10 mouse cellular contexts compared by ENCODE assay signal in the genomic region with DNA sequence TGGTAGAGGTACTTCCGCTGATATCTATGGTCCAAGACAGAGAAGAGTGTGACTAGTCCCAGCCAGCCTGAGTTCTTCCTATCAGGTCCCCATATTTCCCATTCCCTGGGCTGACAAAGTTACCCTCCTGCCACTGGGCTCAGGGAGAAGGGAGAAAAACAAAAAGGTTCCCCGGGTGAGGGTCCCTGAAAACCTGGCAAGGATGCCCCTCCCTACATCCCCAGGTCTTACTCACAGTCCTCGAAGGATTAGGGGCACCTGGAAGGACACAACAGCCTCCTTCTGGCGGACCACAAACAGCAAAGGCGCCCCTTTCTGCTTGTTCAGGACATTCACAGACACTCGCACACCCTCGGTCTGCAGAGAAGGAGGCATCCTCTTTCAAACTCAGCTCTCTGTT. TPM values are rescaled to one million over a fixed set of nuclear protein-coding genes. Genes with fewer than 3 reads are reported as not detected.
DNase-seq lines count a peak whose midpoint lies in the region; ATAC-seq and TF ChIP-seq lines count a peak whose summit lies in the region.
"Had no signal": no experiment of that assay in that cellular context is flagged by ENCODE, and none has a peak within 500 bp of the region (broad histone marks: within the 10 kb centered on the region; RNA-seq: fewer than 3 reads in every experiment).

No protein-coding gene starts in this region.

- TF ChIP-seq CTCF in olfactory bulb, adult 2 months (IDR thresholded peaks at IDR 0.05; ENCODE audit: insufficient read depth, low read depth, low read length), result no peak

- 83% methylated on average over 7 of the region's 7 CpGs for WGBS in heart, embryonic 11.5 days (ENCODE audit: insufficient replicate concordance)
- 84% methylated on average over 7 of the region's 7 CpGs for WGBS in midbrain, embryonic 15.5 days
- 81% methylated on average over 7 of the region's 7 CpGs for WGBS in midbrain, embryonic 11.5 days
- WGBS in hindbrain, embryonic 16.5 days, result 87% methylated on average over 7 of the region's 7 CpGs
- WGBS in olfactory bulb, adult 2 months, result 73% methylated on average over 7 of the region's 7 CpGs

- peaks cover 10% of the 10 kb centered on the region for H3K36me3 ChIP-seq in heart, embryonic 11.5 days (ENCODE audit: control insufficient read depth, insufficient read depth, low read length)
- H3K36me3 ChIP-seq in midbrain, embryonic 15.5 days (replicated peaks), result peaks cover 14% of the 10 kb centered on the region
- H3K36me3 ChIP-seq in midbrain, embryonic 11.5 days (ENCODE audit: control insufficient read depth, insufficient read depth, low read length), result peaks cover 2% of the 10 kb centered on the region; the same call in 1 of the 2 replicates
- H3K36me3 ChIP-seq in hindbrain, embryonic 16.5 days (ENCODE audit: control insufficient read depth, insufficient read depth, low read length), result peaks cover 22% of the 10 kb centered on the region

- H3K27ac ChIP-seq in heart, embryonic 11.5 days (ENCODE audit: low read depth, low read length), result no peak overlapping the region
- no peak overlapping the region for H3K27ac ChIP-seq in midbrain, embryonic 15.5 days
- H3K27ac ChIP-seq in midbrain, embryonic 11.5 days (ENCODE audit: low read depth, low read length), result no peak overlapping the region
- H3K27ac ChIP-seq in hindbrain, embryonic 16.5 days (ENCODE audit: low read depth, low read length), result no peak overlapping the region
- no peak overlapping the region for H3K27ac ChIP-seq in olfactory bulb, adult 2 months (ENCODE audit: insufficient read depth, low read depth, low read length)

- ATAC-seq in heart, embryonic 11.5 days (replicated peaks; ENCODE audit: insufficient number of reproducible peaks, low FRiP score, low TSS enrichment), result no peak
- no peak for ATAC-seq in midbrain, embryonic 15.5 days (replicated peaks)
- ATAC-seq in midbrain, embryonic 11.5 days (ENCODE audit: low FRiP score), result no peak
- ATAC-seq in hindbrain, embryonic 16.5 days, result no peak
- ATAC-seq: inflammation-experienced regulatory T-cells, adult 6 months had no signal

- H3K4me2 ChIP-seq in heart, embryonic 11.5 days, result peak overlapping the region; percentile 92; the same call in 1 of the 2 replicates
- 0 out of 2 replicates have a peak overlapping the region, but pooled peaks have one; percentile 95 for H3K4me2 ChIP-seq in midbrain, embryonic 15.5 days
- H3K4me2 ChIP-seq in midbrain, embryonic 11.5 days, result no peak overlapping the region
- H3K4me2 ChIP-seq in hindbrain, embryonic 16.5 days (ENCODE audit: low read length), result peak overlapping the region; percentile 73; the same call in 1 of the 2 replicates

- no peak overlapping the region for H3K4me3 ChIP-seq in heart, embryonic 11.5 days (ENCODE audit: low read depth, low read length)
- no peak overlapping the region for H3K4me3 ChIP-seq in midbrain, embryonic 15.5 days
- no peak overlapping the region for H3K4me3 ChIP-seq in midbrain, embryonic 11.5 days (ENCODE audit: low read depth, low read length)
- no peak overlapping the region for H3K4me3 ChIP-seq in hindbrain, embryonic 16.5 days (ENCODE audit: low read length)
- H3K4me3 ChIP-seq in olfactory bulb, adult 2 months (ENCODE audit: insufficient read depth, low read depth, low read length), result 0 out of 2 replicates have a peak overlapping the region, but pooled peaks have one; percentile 8

- no peak for TF ChIP-seq POLR2A in olfactory bulb, adult 2 months (IDR thresholded peaks at IDR 0.05; ENCODE audit: insufficient read depth, low read depth, low read length)

- DNase-seq in heart, adult 8-10 months (ENCODE audit: low spot score), result no peak
- no peak for DNase-seq in midbrain, embryonic 11.5 days (ENCODE audit: low spot score, missing footprints)
- DNase-seq in layer of hippocampus, adult 18-20 months (ENCODE audit: low spot score in 2 of 2), result no peak
- DNase-seq in right cerebral cortex, adult 2 months (ENCODE audit: low spot score in 2 of 2), result no peak
- DNase-seq: adrenal gland, adult 8-10 months had no signal

- peak overlapping the region; percentile 88; the same call in 1 of the 2 replicates for H3K9ac ChIP-seq in heart, embryonic 11.5 days (ENCODE audit: low read depth, low read length)
- H3K9ac ChIP-seq in midbrain, embryonic 15.5 days, result no peak overlapping the region
- H3K9ac ChIP-seq in midbrain, embryonic 11.5 days (ENCODE audit: low read length), result no peak overlapping the region
- 0 out of 2 replicates have a peak overlapping the region, but pooled peaks have one; percentile 91 for H3K9ac ChIP-seq in hindbrain, embryonic 16.5 days (ENCODE audit: low read depth, low read length)

- H3K4me1 ChIP-seq in heart, embryonic 11.5 days (ENCODE audit: control insufficient read depth, insufficient read depth, low read length), result peaks cover 13% of the 10 kb centered on the region
- H3K4me1 ChIP-seq in midbrain, embryonic 15.5 days, result peaks cover 28% of the 10 kb centered on the region
- peaks cover 13% of the 10 kb centered on the region for H3K4me1 ChIP-seq in midbrain, embryonic 11.5 days (ENCODE audit: control insufficient read depth, insufficient read depth, low read length)
- H3K4me1 ChIP-seq in hindbrain, embryonic 16.5 days (ENCODE audit: control insufficient read depth, insufficient read depth, low read depth, low read length), result peaks cover 22% of the 10 kb centered on the region
- peaks cover 14% of the 10 kb centered on the region for H3K4me1 ChIP-seq in olfactory bulb, adult 2 months (ENCODE audit: control insufficient read depth, insufficient read depth, low read length)

- no peaks in the 10 kb centered on the region for H3K27me3 ChIP-seq in heart, embryonic 11.5 days (ENCODE audit: control insufficient read depth, insufficient read depth, low read length)
- no peaks in the 10 kb centered on the region for H3K27me3 ChIP-seq in midbrain, embryonic 15.5 days (replicated peaks)
- no peaks in the 10 kb centered on the region for H3K27me3 ChIP-seq in midbrain, embryonic 11.5 days (ENCODE audit: control insufficient read depth, insufficient read depth, low read length)
- H3K27me3 ChIP-seq in hindbrain, embryonic 16.5 days (replicated peaks; ENCODE audit: control insufficient read depth, insufficient read depth, low read length), result no peaks in the 10 kb centered on the region

- no peaks in the 10 kb centered on the region for H3K9me3 ChIP-seq in heart, embryonic 11.5 days (replicated peaks; ENCODE audit: control insufficient read depth, low read length)
- H3K9me3 ChIP-seq in midbrain, embryonic 15.5 days, result no peaks in the 10 kb centered on the region
- no peaks in the 10 kb centered on the region for H3K9me3 ChIP-seq in midbrain, embryonic 11.5 days (ENCODE audit: control insufficient read depth, low read length)
- no peaks in the 10 kb centered on the region for H3K9me3 ChIP-seq in hindbrain, embryonic 16.5 days (ENCODE audit: control insufficient read depth, low read length)

RNA-seq across cellular contexts. Expression of a gene that starts 2.2 kb away (rescaled TPM):
- 34.7 and 36.0 TPM in 2 replicates for polyA plus RNA-seq in heart, embryonic 11.5 days (2014; fragmentation: Nextera tagmentation; extraction: Ambion mirVana)
- 10 to 100 TPM; 62.1 to 77.4 (median 69.0) TPM for total RNA-seq in heart, adult 8-10 months (2022)
- polyA plus RNA-seq in midbrain, embryonic 15.5 days (2015; fragmentation: Nextera tagmentation; extraction: Ambion mirVana), result 51.9 and 52.8 TPM in 2 replicates
- 20.0 and 21.7 TPM in 2 replicates for polyA plus RNA-seq in midbrain, embryonic 11.5 days (2014; fragmentation: Nextera tagmentation; extraction: Ambion mirVana)
- polyA plus RNA-seq in hindbrain, embryonic 16.5 days (2015; fragmentation: Nextera tagmentation; extraction: Ambion mirVana), result 51.2 and 52.0 TPM in 2 replicates
- 1,119 TPM in 1 of 2 replicates, not detected in the other for polyA plus RNA-seq in olfactory bulb, adult 2 months (2012; ENCODE audit: insufficient read depth, insufficient read length, low replicate concordance, missing spikeins)
- total RNA-seq in layer of hippocampus, adult 18-20 months (2021), result 10 to 100 TPM; 69.1 to 76.4 TPM

RNA-seq across cellular contexts. Expression of a gene that starts 17.0 kb away (rescaled TPM):
- polyA plus RNA-seq in heart, embryonic 11.5 days (2014; fragmentation: Nextera tagmentation; extraction: Ambion mirVana), result 365 and 386 TPM in 2 replicates
- 10 to 100 TPM; 33.4 to 69.1 (median 50.0) TPM for total RNA-seq in heart, adult 8-10 months (2022)
- polyA plus RNA-seq in midbrain, embryonic 15.5 days (2015; fragmentation: Nextera tagmentation; extraction: Ambion mirVana), result 5.3 and 5.7 TPM in 2 replicates
- polyA plus RNA-seq in midbrain, embryonic 11.5 days (2014; fragmentation: Nextera tagmentation; extraction: Ambion mirVana), result 27.9 TPM in 2 replicates
- polyA plus RNA-seq in hindbrain, embryonic 16.5 days (2015; fragmentation: Nextera tagmentation; extraction: Ambion mirVana), result 7.1 and 8.5 TPM in 2 replicates
- not detected in 2 replicates for polyA plus RNA-seq in olfactory bulb, adult 2 months (2012; ENCODE audit: insufficient read depth, insufficient read length, low replicate concordance, missing spikeins)
- total RNA-seq in layer of hippocampus, adult 18-20 months (2021), result 1 to 10 TPM; 3.4 to 8.3 TPM

RNA-seq across cellular contexts. Expression of a gene that starts 46.2 kb away (rescaled TPM):
- polyA plus RNA-seq in heart, embryonic 11.5 days (2014; fragmentation: Nextera tagmentation; extraction: Ambion mirVana), result 39.3 and 45.9 TPM in 2 replicates
- total RNA-seq in heart, adult 8-10 months (2022), result 10 to 100 TPM; 32.6 to 36.7 (median 34.0) TPM
- polyA plus RNA-seq in midbrain, embryonic 15.5 days (2015; fragmentation: Nextera tagmentation; extraction: Ambion mirVana), result 106 and 112 TPM in 2 replicates
- 73.4 and 81.8 TPM in 2 replicates for polyA plus RNA-seq in midbrain, embryonic 11.5 days (2014; fragmentation: Nextera tagmentation; extraction: Ambion mirVana)
- polyA plus RNA-seq in hindbrain, embryonic 16.5 days (2015; fragmentation: Nextera tagmentation; extraction: Ambion mirVana), result 79.7 and 103 TPM in 2 replicates
- polyA plus RNA-seq in olfactory bulb, adult 2 months (2012; ENCODE audit: insufficient read depth, insufficient read length, low replicate concordance, missing spikeins), result not detected in 2 replicates
- 10 to 100 TPM; 71.8 to 73.2 TPM for total RNA-seq in layer of hippocampus, adult 18-20 months (2021)

RNA-seq across cellular contexts. Expression of a gene that starts 46.6 kb away (rescaled TPM):
- 11.2 and 16.7 TPM in 2 replicates for polyA plus RNA-seq in heart, embryonic 11.5 days (2014; fragmentation: Nextera tagmentation; extraction: Ambion mirVana)
- 10 to 100 TPM; 12.9 to 15.7 (median 14.6) TPM for total RNA-seq in heart, adult 8-10 months (2022)
- 26.0 and 27.5 TPM in 2 replicates for polyA plus RNA-seq in midbrain, embryonic 15.5 days (2015; fragmentation: Nextera tagmentation; extraction: Ambion mirVana)
- polyA plus RNA-seq in midbrain, embryonic 11.5 days (2014; fragmentation: Nextera tagmentation; extraction: Ambion mirVana), result 11.1 and 14.4 TPM in 2 replicates
- 18.8 and 23.1 TPM in 2 replicates for polyA plus RNA-seq in hindbrain, embryonic 16.5 days (2015; fragmentation: Nextera tagmentation; extraction: Ambion mirVana)
- not detected in 2 replicates for polyA plus RNA-seq in olfactory bulb, adult 2 months (2012; ENCODE audit: insufficient read depth, insufficient read length, low replicate concordance, missing spikeins)
- 10 to 100 TPM; 21.4 to 23.1 TPM for total RNA-seq in layer of hippocampus, adult 18-20 months (2021)

RNA-seq across cellular contexts. Expression of a gene that starts 59.6 kb away (rescaled TPM):
- 155 and 163 TPM in 2 replicates for polyA plus RNA-seq in heart, embryonic 11.5 days (2014; fragmentation: Nextera tagmentation; extraction: Ambion mirVana)
- total RNA-seq in heart, adult 8-10 months (2022), result 10 to 100 TPM; 44.4 to 54.1 (median 49.2) TPM
- polyA plus RNA-seq in midbrain, embryonic 15.5 days (2015; fragmentation: Nextera tagmentation; extraction: Ambion mirVana), result 269 and 290 TPM in 2 replicates
- 274 and 275 TPM in 2 replicates for polyA plus RNA-seq in midbrain, embryonic 11.5 days (2014; fragmentation: Nextera tagmentation; extraction: Ambion mirVana)
- 263 and 279 TPM in 2 replicates for polyA plus RNA-seq in hindbrain, embryonic 16.5 days (2015; fragmentation: Nextera tagmentation; extraction: Ambion mirVana)
- 66.5 and 504 TPM in 2 replicates for polyA plus RNA-seq in olfactory bulb, adult 2 months (2012; ENCODE audit: insufficient read depth, insufficient read length, low replicate concordance, missing spikeins)
- total RNA-seq in layer of hippocampus, adult 18-20 months (2021), result 100 to 1,000 TPM; 237 to 239 TPM

Comparison
In these comparisons a context has a peak if more than half of its experiments do, and no peak if none do; other contexts are left out.
1. H3K9ac ChIP-seq: peak in heart, embryonic 11.5 days (single experiment) and hindbrain, embryonic 16.5 days (single experiment); none in midbrain, embryonic 15.5 days (single experiment) and midbrain, embryonic 11.5 days (single experiment).
2. RNA of a gene that starts 17.0 kb away (polyA plus RNA-seq): 365 to 386 TPM in heart, embryonic 11.5 days; 27.9 TPM in midbrain, embryonic 11.5 days, 7.1 to 8.5 TPM in hindbrain, embryonic 16.5 days, 5.3 to 5.7 TPM in midbrain, embryonic 15.5 days and not detected in olfactory bulb, adult 2 months; every median in the first group is over 10 times any median in the second.